Mouse (Mus musculus): Measurements from ENCODE around the gene Megf9.
A peak's percentile ranks its signal among the peaks of the same experiment; 100 is the strongest.

The Megf9 gene

GRCm38 (mm10) chr4:70523346-70523745 lies 11.4 kb downstream of the Megf9 start:
- DNase-seq (ENCODE audit: low spot score): no peak

- DNase-seq (ENCODE audit: low spot score): no peak
These were observed 13.1 kb downstream of the Megf9 start for GRCm38 (mm10) chr4:70521506-70522292.

GRCm38 (mm10) chr4:70517646-70518045 lies 17.1 kb downstream of the Megf9 start:
- no peak for DNase-seq (ENCODE audit: low spot score)

- no peak for DNase-seq (ENCODE audit: low spot score)
These were observed 18.5 kb downstream of the Megf9 start for GRCm38 (mm10) chr4:70516289-70516688.

GRCm38 (mm10) chr4:70515514-70515913 lies 19.3 kb downstream of the Megf9 start:
- DNase-seq (ENCODE audit: low spot score): no peak

- DNase-seq (ENCODE audit: low spot score): no peak
These were observed 24.8 kb downstream of the Megf9 start for GRCm38 (mm10) chr4:70509987-70510386.

GRCm38 (mm10) chr4:70509565-70509964 lies 25.2 kb downstream of the Megf9 start:
- DNase-seq (ENCODE audit: low spot score): no peak

GRCm38 (mm10) chr4:70508207-70508606 lies 26.6 kb downstream of the Megf9 start:
- no peak for DNase-seq (ENCODE audit: low spot score)

GRCm38 (mm10) chr4:70505951-70506350 lies 28.8 kb downstream of the Megf9 start:
- DNase-seq (ENCODE audit: low spot score): no peak

GRCm38 (mm10) chr4:70503827-70504226 lies 31.0 kb downstream of the Megf9 start:
- no peak for DNase-seq (ENCODE audit: low spot score)

- no peak for DNase-seq (ENCODE audit: low spot score)
These were observed 35.5 kb downstream of the Megf9 start for GRCm38 (mm10) chr4:70499285-70499684.

GRCm38 (mm10) chr4:70496978-70497377 lies 37.8 kb downstream of the Megf9 start:
- no peak for DNase-seq (ENCODE audit: low spot score)

GRCm38 (mm10) chr4:70489792-70490191 lies 45.0 kb downstream of the Megf9 start:
- no peak for DNase-seq (ENCODE audit: low spot score)

GRCm38 (mm10) chr4:70488415-70488814 lies 46.4 kb downstream of the Megf9 start:
- DNase-seq (ENCODE audit: low spot score): no peak

- DNase-seq (ENCODE audit: low spot score): no peak
These were observed 50.7 kb downstream of the Megf9 start for GRCm38 (mm10) chr4:70484134-70484533.

GRCm38 (mm10) chr4:70481931-70482330 lies 52.9 kb downstream of the Megf9 start:
- no peak for DNase-seq (ENCODE audit: low spot score)

GRCm38 (mm10) chr4:70471398-70471797 lies 63.4 kb downstream of the Megf9 start:
- no peak for DNase-seq (ENCODE audit: low spot score)

- DNase-seq (ENCODE audit: low spot score): no peak
These were observed 68.7 kb downstream of the Megf9 start for GRCm38 (mm10) chr4:70465921-70466689.

- no peak for DNase-seq (ENCODE audit: low spot score)
These were observed 71.5 kb downstream of the Megf9 start for GRCm38 (mm10) chr4:70463302-70463701.

GRCm38 (mm10) chr4:70461416-70461815 lies 73.4 kb downstream of the Megf9 start:
- no peak for DNase-seq (ENCODE audit: low spot score)

GRCm38 (mm10) chr4:70452161-70452560 lies 82.6 kb downstream of the Megf9 start:
- no peak for DNase-seq (ENCODE audit: low spot score)

GRCm38 (mm10) chr4:70451750-70452149 lies 83.0 kb downstream of the Megf9 start:
- DNase-seq (ENCODE audit: low spot score): peak; percentile 31

GRCm38 (mm10) chr4:70449668-70450067 lies 85.1 kb downstream of the Megf9 start:
- no peak for DNase-seq (ENCODE audit: low spot score)
